Mouse (Mus musculus): ENCODE measurements around the gene Hdac5.
"Not testable (repeated sequence)": the region's sequence is repeated elsewhere in the genome, so short reads cannot be mapped to it uniquely, and the experiment has no call there.

Gene Hdac5

GRCm38 (mm10) chr11:102184253-102184645, 45.7 kb downstream of the Hdac5 start:
- no peak for DNase-seq (ENCODE audit: low spot score)

GRCm38 (mm10) chr11:102179836-102180235, 50.1 kb downstream of the Hdac5 start:
- no peak for DNase-seq (ENCODE audit: low spot score)

GRCm38 (mm10) chr11:102168689-102169088, 61.3 kb downstream of the Hdac5 start:
- no peak for DNase-seq (ENCODE audit: low spot score)

- no peak for DNase-seq (ENCODE audit: low spot score)
These were observed 62.4 kb downstream of the Hdac5 start for GRCm38 (mm10) chr11:102167539-102167938.

GRCm38 (mm10) chr11:102165971-102166722, 63.8 kb downstream of the Hdac5 start:
- no peak for DNase-seq (ENCODE audit: low spot score)

GRCm38 (mm10) chr11:102159781-102160180, 70.2 kb downstream of the Hdac5 start:
- DNase-seq (ENCODE audit: low spot score), result no peak

- DNase-seq (ENCODE audit: low spot score), result not testable (repeated sequence)
These were observed 71.9 kb downstream of the Hdac5 start for GRCm38 (mm10) chr11:102158024-102158423.

- DNase-seq (ENCODE audit: low spot score), result no peak
These were observed 73.2 kb downstream of the Hdac5 start for GRCm38 (mm10) chr11:102156786-102157089.

- peak; percentile 84 for DNase-seq (ENCODE audit: low spot score)
These were observed 73.8 kb downstream of the Hdac5 start, which contains the start of gene Tmem101 for GRCm38 (mm10) chr11:102156039-102156785. TSS of gene Tmem101 (minus strand) at chr11:102156404.

GRCm38 (mm10) chr11:102147213-102147989, 82.6 kb downstream of the Hdac5 start:
- no peak for DNase-seq (ENCODE audit: low spot score)

- DNase-seq (ENCODE audit: low spot score), result no peak
These were observed 83.4 kb downstream of the Hdac5 start for GRCm38 (mm10) chr11:102146531-102146930.

- no peak for DNase-seq (ENCODE audit: low spot score)
These were observed 84.0 kb downstream of the Hdac5 start for GRCm38 (mm10) chr11:102146005-102146404.

GRCm38 (mm10) chr11:102145471-102146001, 84.4 kb downstream of the Hdac5 start, which contains the start of gene Nags:
TSS of gene Nags (plus strand) at chr11:102145513.
- DNase-seq (ENCODE audit: low spot score), result no peak

GRCm38 (mm10) chr11:102144957-102145470, 85.0 kb downstream of the Hdac5 start:
- DNase-seq (ENCODE audit: low spot score), result no peak
